Mouse (Mus musculus) bone marrow, adult 2 months (tissue): Measurements from ENCODE around the gene Itga4. TPM values are rescaled to one million over a fixed set of nuclear protein-coding genes. Genes with fewer than 3 reads are reported as not detected.

Experiments
- H3K27ac ChIP-seq: fragments of 200-500 bp; 2 replicates; pipeline ENCODE4 v1.5.1; 2012; ENCODE audit warnings: low read depth, mild to moderate bottlenecking, control low read depth, inconsistent platforms, low read length; ENCODE audit not compliant: control insufficient read depth, poor library complexity, insufficient read depth
- H3K4me1 ChIP-seq: fragments of 200-500 bp; 2 replicates; pipeline ENCODE4 v1.6.1; 2011; ENCODE audit warnings: low read length; ENCODE audit not compliant: control insufficient read depth, insufficient read depth
- H3K4me3 ChIP-seq: fragments of 200-500 bp; replicated peaks from 2 replicates; pipeline ENCODE3; 2011; ENCODE audit warnings: mild to moderate bottlenecking, low read depth, low read length, control low read depth; ENCODE audit not compliant: control insufficient read depth
- CTCF ChIP-seq: fragments of 200-500 bp; IDR thresholded peaks from 2 replicates; pipeline ENCODE4 v1.5.1; 2011; ENCODE audit warnings: low read length, control low read depth; ENCODE audit not compliant: control insufficient read depth, insufficient read depth
- POLR2A ChIP-seq: fragments of 200-500 bp; IDR thresholded peaks from 2 replicates; pipeline ENCODE4 v1.6.1; 2011; ENCODE audit warnings: low read depth, mild to moderate bottlenecking, control low read depth, low read length, borderline replicate concordance; ENCODE audit not compliant: control insufficient read depth
- WGBS: fragments of 180-500 bp; shearing (Covaris S2); methylation state at CpG from one replicate; pipeline ENCODE4 v1.1.7; 2018; 5-methylcytosine and 5-hydroxymethylcytosine counted together
- polyA plus RNA-seq: library from polyadenylated mRNA; stranded (reverse); fragments of >200 nt; gene quantifications from 2 replicates; pipeline ENCODE4 v1.2.4, GENCODE M21; 2011; ENCODE audit warnings: low replicate concordance; ENCODE audit not compliant: missing spikeins, insufficient read depth, insufficient read length

The Itga4 gene
- polyA plus RNA-seq, 1 experiment = 20.3 TPM

- H3K4me1 ChIP-seq = no peaks in the 10 kb centered on the region; the same call in 1 of the 2 replicates
- 86% methylated on average over 4 of the region's 4 CpGs for WGBS
- H3K4me3 ChIP-seq = peak overlapping the region; percentile 56
- no peak overlapping the region for H3K27ac ChIP-seq
- TF ChIP-seq POLR2A (no peak), CTCF (no peak)
These were observed 114.7 kb downstream of the Itga4 start for GRCm38 (mm10) chr2:79369905-79370304.

- Histone ChIP-seq H3K27ac (no peak overlapping the region), H3K4me1 (no peaks in the 10 kb centered on the region; the same call in 1 of the 2 replicates), H3K4me3 (peak overlapping the region; percentile 56)
- 38% methylated on average over 9 of the region's 9 CpGs for WGBS
- no peak for TF ChIP-seq POLR2A
- TF ChIP-seq CTCF = no peak
These were observed 115.6 kb downstream of the Itga4 start for GRCm38 (mm10) chr2:79370711-79371312.

GRCm38 (mm10) chr2:79371326-79372153 is 116.3 kb downstream of the Itga4 start:
- Histone ChIP-seq H3K27ac (no peak overlapping the region), H3K4me3 (no peak overlapping the region), H3K4me1 (no peaks in the 10 kb centered on the region; the same call in 1 of the 2 replicates)
- WGBS = 86% methylated on average over 7 of the region's 7 CpGs
- TF ChIP-seq POLR2A (no peak), CTCF (no peak)

- Histone ChIP-seq H3K4me3 (no peak overlapping the region), H3K4me1 (no peaks in the 10 kb centered on the region; the same call in 1 of the 2 replicates), H3K27ac (no peak overlapping the region)
- WGBS = 60% methylated on average over 2 of the region's 2 CpGs
- TF ChIP-seq CTCF = no peak
- no peak for TF ChIP-seq POLR2A
These were observed 116.9 kb downstream of the Itga4 start for GRCm38 (mm10) chr2:79372154-79372467.

- H3K4me1 ChIP-seq = no peaks in the 10 kb centered on the region; the same call in 1 of the 2 replicates
- H3K4me3 ChIP-seq = no peak overlapping the region
- no peak overlapping the region for H3K27ac ChIP-seq
- WGBS = 63% methylated on average over 6 of the region's 6 CpGs
- peak; percentile 60; the same call in 1 of the 2 replicates for TF ChIP-seq CTCF
- no peak for TF ChIP-seq POLR2A
These were observed 117.4 kb downstream of the Itga4 start for GRCm38 (mm10) chr2:79372486-79373200.

GRCm38 (mm10) chr2:79378346-79379086 is 123.3 kb downstream of the Itga4 start:
- no peaks in the 10 kb centered on the region for H3K4me1 ChIP-seq
- no peak overlapping the region for H3K4me3 ChIP-seq
- TF ChIP-seq POLR2A = no peak
- no peak for TF ChIP-seq CTCF
- 85% methylated on average over 8 of the region's 8 CpGs for WGBS
- H3K27ac ChIP-seq = no peak overlapping the region

- no peak overlapping the region for H3K4me3 ChIP-seq
- no peak overlapping the region for H3K27ac ChIP-seq
- TF ChIP-seq CTCF (no peak), POLR2A (no peak)
- 68% methylated on average over 12 of the region's 12 CpGs for WGBS
- no peaks in the 10 kb centered on the region for H3K4me1 ChIP-seq
These were observed 124.1 kb downstream of the Itga4 start for GRCm38 (mm10) chr2:79379087-79380041.

Other genes starting within 250 kb of the Itga4 start
- 0.55 TPM in 1 of 2 replicates, not detected in the other for gene Neurod1, start 201.3 kb downstream of the Itga4 start, polyA plus RNA-seq
- gene Cerkl, start 201.4 kb downstream of the Itga4 start, polyA plus RNA-seq = 7.3 and 22.0 TPM in 2 replicates